Mouse (Mus musculus): Measurements from ENCODE around the gene Slc25a3. TPM values are rescaled to one million over a fixed set of nuclear protein-coding genes. Genes with fewer than 3 reads are reported as not detected.
A peak's percentile ranks its signal among the peaks of the same experiment; 100 is the strongest.

Slc25a3 gene
- polyA plus RNA-seq, 1 experiment from 2014 or later, result 512 TPM

DNA sequence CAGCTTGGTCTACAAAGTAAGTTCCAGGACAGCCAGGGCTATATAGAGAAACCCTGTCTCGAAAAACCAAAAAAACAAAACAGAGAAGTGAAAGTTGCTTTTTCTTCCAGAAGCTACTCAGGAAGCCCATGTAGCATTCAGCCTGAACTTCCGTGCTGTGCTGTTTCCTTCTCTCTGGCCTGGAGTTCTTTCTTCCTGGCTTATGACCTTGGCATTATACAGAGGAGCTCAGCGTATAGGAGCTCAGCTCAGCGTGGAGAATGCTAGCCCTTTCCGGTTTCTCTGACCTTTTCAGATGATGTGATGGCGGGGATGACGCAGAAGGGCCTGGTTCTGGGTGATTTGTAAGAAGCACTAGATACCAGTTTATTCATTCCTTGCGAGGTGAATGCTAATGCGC, 13.5 kb upstream of the Slc25a3 start:
- WGBS, result 67% methylated on average over 9 of the region's 9 CpGs
- Histone ChIP-seq H3K9me3 (no peaks in the 10 kb centered on the region), H3K4me2 (no peak overlapping the region), H3K27me3 (no peaks in the 10 kb centered on the region), H3K9ac (no peak overlapping the region), H3K4me3 (no peak overlapping the region), H3K36me3 (no peaks in the 10 kb centered on the region), H3K27ac (no peak overlapping the region), H3K4me1 (replicated peaks) (no peaks in the 10 kb centered on the region)
- no peak for ATAC-seq (ENCODE audit: low FRiP score)

DNA sequence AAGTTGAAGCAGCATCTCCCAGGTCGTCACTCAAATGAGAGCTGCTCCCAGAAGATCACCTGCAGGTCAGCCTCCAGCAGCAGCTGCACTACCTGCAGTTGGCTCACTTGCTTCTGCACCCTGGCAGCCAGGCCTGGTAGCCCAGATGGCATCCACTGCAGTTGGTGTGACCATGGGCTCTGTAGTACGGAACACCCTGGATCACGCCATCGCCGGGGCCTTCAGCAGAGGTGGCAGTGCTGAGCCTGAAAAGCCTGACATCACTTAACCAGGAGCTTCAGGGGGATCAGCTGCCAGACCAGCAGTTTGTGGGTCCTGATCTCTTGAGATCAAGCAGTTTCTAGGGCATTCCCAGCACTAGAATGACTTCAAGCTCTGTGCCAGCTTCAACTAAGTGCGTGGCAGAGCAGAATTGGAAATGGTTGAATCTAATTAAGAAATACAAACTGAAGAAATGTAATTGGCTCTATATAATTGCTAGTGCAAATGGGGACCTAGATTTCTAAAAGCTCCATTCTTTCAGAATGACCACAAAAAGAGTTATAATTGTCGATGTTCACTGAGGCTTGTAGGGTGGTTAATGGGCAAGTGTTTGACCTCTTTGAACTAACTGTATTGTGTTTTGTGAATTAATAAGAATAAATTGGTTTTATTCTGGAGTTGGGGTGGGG, 11.6 kb upstream of the Slc25a3 start:
- Histone ChIP-seq H3K4me3 (no peak overlapping the region), H3K4me2 (no peak overlapping the region), H3K27ac (no peak overlapping the region), H3K36me3 (no peaks in the 10 kb centered on the region), H3K4me1 (replicated peaks) (no peaks in the 10 kb centered on the region), H3K27me3 (no peaks in the 10 kb centered on the region), H3K9ac (no peak overlapping the region), H3K9me3 (no peaks in the 10 kb centered on the region)
- ATAC-seq (ENCODE audit: low FRiP score), result no peak
- WGBS, result 84% methylated on average over 7 of the region's 7 CpGs

DNA sequence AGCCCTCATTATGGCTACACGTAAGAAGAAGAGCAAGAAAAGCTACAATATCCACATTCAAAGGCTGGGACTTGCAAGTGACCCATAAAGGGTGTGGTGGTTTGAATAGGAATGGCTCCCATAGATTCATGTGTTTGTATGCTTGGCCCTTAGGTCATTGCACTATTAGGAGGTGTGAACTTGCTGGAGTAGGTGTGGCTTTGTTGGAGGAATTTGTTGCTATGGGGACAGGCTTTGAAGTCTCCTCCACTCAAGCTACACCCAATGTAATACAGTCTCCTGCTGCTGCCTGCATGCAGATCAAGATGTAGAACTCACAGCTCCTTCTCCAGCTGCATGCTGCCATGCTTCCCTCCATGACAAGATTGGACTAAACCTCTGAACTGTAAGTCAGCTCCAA, 7.7 kb upstream of the Slc25a3 start:
- no peak overlapping the region for H3K4me3 ChIP-seq
- ATAC-seq (ENCODE audit: low FRiP score), result no peak
- 81% methylated on average over 1 of the region's 1 CpGs for WGBS
- H3K27me3 ChIP-seq, result no peaks in the 10 kb centered on the region
- H3K36me3 ChIP-seq, result no peaks in the 10 kb centered on the region
- H3K4me2 ChIP-seq, result no peak overlapping the region
- H3K27ac ChIP-seq, result no peak overlapping the region
- H3K9ac ChIP-seq, result no peak overlapping the region
- H3K9me3 ChIP-seq, result no peaks in the 10 kb centered on the region
- H3K4me1 ChIP-seq (replicated peaks), result no peaks in the 10 kb centered on the region

DNA sequence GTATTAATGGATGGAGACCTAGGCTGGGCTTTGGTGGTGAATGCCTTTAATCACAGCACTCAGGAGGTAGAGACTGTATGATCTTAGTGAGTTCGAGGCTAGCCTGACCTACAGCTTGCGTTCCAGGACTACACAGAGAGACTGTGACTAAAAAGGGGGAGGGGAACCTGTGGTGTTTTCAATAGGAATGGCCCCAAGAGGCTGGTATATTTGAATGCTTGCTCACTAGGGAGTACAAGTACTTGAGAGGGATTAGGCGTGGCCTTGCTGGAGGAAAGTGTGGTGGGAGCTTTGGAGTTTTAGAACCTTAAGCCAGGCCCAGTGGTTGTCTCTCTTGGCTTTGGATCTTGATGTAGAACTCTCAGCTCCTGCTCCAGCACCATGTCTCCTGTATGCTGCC, 6.9 kb upstream of the Slc25a3 start:
- H3K9ac ChIP-seq, result no peak overlapping the region
- H3K4me2 ChIP-seq, result no peak overlapping the region
- H3K36me3 ChIP-seq, result no peaks in the 10 kb centered on the region
- 80% methylated on average over 3 of the region's 3 CpGs for whole genome bisulfite sequencing
- no peaks in the 10 kb centered on the region for H3K27me3 ChIP-seq
- no peaks in the 10 kb centered on the region for H3K4me1 ChIP-seq (replicated peaks)
- H3K27ac ChIP-seq, result no peak overlapping the region
- no peaks in the 10 kb centered on the region for H3K9me3 ChIP-seq
- ATAC-seq (ENCODE audit: low FRiP score), result no peak
- no peak overlapping the region for H3K4me3 ChIP-seq

DNA sequence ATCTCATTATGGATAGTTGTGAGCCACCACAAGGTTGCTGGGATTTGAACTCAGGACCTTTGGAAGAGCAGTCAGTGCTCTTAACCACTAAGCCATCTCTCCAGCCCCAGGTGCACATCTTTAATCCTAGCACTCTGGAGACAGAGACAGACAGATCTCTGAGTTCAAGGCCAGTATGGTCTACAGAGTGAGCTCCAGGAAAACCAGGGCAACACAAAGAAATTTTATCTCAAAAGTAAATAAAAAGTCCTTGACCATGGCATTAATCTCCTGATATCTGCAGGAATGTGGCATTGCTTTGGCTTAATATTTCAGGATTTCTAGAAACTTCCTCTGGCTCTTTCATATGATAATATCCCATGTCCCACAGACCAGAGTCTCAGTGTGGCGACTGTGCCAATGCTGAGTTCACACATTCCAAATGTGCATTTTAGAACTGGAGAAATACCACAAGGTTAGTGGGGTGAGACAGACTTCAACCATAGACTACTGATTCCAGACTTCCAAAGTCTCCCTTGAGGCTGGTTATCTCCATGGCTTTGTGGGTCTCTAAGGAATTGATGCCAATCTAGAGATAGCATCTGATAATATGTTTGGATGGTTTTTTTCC, 4.8 kb upstream of the Slc25a3 start:
- Histone ChIP-seq H3K9ac (no peak overlapping the region), H3K27me3 (no peaks in the 10 kb centered on the region), H3K4me3 (no peak overlapping the region), H3K4me2 (no peak overlapping the region), H3K27ac (no peak overlapping the region), H3K9me3 (no peaks in the 10 kb centered on the region), H3K4me1 (replicated peaks) (0 out of 2 replicates have a peak, but pooled peaks cover 3% of the 10 kb centered on the region), H3K36me3 (no peaks in the 10 kb centered on the region)
- 69% methylated on average over 1 of the region's 1 CpGs for WGBS
- ATAC-seq (ENCODE audit: low FRiP score), result no peak

DNA sequence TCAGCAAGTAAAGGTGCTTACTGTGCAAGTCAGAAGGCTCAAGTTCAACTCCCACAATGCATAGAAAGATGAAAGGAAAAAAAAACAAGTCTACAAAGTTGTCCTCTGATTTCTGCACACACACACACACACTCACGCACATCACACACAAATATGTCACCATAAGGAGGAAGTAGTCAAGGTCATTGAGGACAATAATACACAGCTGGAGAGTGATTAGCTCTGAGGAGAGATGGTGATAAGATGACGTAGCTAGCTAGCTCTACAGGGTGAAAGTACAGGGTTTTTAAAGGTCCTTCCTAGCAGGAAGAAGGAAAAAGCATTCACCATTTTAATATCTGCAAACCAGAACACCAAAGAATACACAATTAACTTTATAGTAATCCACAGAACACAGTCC, 3.5 kb upstream of the Slc25a3 start:
- ATAC-seq (ENCODE audit: low FRiP score), result no peak
- WGBS, result 82% methylated on average over 2 of the region's 2 CpGs
- H3K9ac ChIP-seq, result no peak overlapping the region
- H3K27ac ChIP-seq, result no peak overlapping the region
- no peaks in the 10 kb centered on the region for H3K27me3 ChIP-seq
- no peaks in the 10 kb centered on the region for H3K36me3 ChIP-seq
- no peak overlapping the region for H3K4me3 ChIP-seq
- H3K4me1 ChIP-seq (replicated peaks), result peaks cover 12% of the 10 kb centered on the region
- no peak overlapping the region for H3K4me2 ChIP-seq
- no peaks in the 10 kb centered on the region for H3K9me3 ChIP-seq

DNA sequence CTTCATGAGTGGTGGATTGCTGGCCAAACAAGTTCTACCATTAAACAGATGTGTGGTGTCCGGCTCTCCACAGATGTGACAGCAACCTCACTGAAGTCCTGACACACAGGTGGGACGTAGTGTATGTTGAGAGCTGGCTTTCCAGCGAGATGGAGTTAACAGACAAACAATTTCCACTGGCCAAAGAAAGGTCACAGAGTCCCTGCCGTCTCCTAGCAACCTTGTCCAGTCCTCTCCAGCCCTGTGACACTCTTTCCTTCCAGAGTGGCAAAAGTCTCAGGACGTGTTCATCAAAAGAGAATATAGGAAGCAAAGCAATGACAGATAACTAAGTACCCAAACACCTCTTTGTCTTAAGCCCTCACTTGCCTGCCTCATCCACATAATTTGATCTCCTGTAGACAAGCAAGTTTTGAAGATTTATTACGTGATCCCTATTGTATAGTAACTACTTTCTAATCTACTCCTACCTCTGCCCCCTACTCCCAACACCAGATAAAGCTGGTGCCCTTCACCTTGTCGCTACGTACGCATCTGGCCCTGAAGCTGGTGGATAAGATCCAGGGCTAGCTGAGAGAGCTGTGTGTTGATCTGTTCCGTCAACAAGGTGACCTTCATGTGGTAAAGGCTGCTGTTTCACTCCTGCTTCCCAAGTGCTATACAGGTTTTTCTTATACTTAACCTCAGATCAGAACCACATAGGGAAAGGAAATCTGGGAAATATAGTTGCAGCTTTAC, 2.9 kb upstream of the Slc25a3 start:
- H3K27me3 ChIP-seq, result no peaks in the 10 kb centered on the region
- peaks cover 3% of the 10 kb centered on the region for H3K36me3 ChIP-seq
- no peak for ATAC-seq (ENCODE audit: low FRiP score)
- no peak overlapping the region for H3K27ac ChIP-seq
- no peak overlapping the region for H3K4me3 ChIP-seq
- 78% methylated on average over 10 of the region's 10 CpGs for WGBS
- peaks cover 18% of the 10 kb centered on the region for H3K4me1 ChIP-seq (replicated peaks)
- H3K9ac ChIP-seq, result no peak overlapping the region
- H3K9me3 ChIP-seq, result no peaks in the 10 kb centered on the region
- no peak overlapping the region for H3K4me2 ChIP-seq

DNA sequence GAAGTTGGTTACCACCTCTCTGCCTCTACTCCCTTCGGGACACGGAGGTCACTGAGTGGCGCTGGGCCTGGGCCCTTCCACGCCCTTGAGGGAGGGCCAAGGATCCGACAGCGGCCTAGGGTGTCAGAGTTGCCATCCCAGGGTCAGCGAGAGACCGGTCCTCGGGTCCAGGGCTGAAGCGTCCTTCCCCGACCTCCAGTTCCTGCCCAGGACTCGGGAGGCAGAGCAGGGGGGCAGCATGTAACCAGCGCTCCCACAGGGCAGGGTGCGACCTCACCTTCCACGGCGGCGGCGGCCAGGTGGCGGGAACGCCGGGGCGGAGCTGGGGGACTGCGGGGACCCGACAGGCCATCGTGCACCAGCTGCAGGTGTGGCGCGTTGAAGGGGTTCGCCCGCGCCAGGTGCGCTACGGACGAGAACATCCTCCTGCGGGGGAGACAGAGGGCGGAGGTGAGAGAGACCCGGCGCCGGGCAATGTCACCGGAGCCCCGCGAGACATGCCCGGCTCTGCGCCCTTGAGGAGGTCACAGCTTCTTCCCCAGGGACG, 505 bp downstream of the Slc25a3 start:
- H3K4me3 ChIP-seq, result peak overlapping the region; percentile 98
- peaks cover 32% of the 10 kb centered on the region for H3K36me3 ChIP-seq
- peak overlapping the region; percentile 97 for H3K27ac ChIP-seq
- WGBS, result under 1% methylated on average over 44 of the region's 44 CpGs
- H3K4me2 ChIP-seq, result peak overlapping the region; percentile 95
- no peak; the same call in 1 of the 2 replicates for ATAC-seq (ENCODE audit: low FRiP score)
- H3K9ac ChIP-seq, result peak overlapping the region; percentile 99
- no peaks in the 10 kb centered on the region for H3K27me3 ChIP-seq
- H3K4me1 ChIP-seq (replicated peaks), result peaks cover 26% of the 10 kb centered on the region
- H3K9me3 ChIP-seq, result no peaks in the 10 kb centered on the region

DNA sequence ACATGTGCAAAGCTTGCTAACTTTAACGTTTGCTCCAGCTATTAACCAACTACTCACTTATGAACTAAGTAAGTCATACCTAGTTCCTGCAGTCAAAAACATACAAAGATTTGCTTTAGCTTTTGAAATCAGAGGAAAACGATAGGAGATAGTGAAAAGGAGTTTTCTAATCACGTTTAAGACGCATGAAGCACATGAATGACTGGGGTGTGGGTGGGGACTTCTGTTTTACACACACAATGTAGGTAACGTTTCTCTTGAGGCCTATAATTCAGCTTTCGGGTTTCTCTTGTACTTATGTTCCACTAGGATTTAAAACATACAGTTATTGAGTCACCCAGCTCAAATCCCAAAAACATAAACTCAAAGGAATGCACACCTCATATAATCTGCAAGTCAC, 1.2 kb downstream of the Slc25a3 start:
- peak overlapping the region; percentile 95 for H3K4me2 ChIP-seq
- H3K9ac ChIP-seq, result peak overlapping the region; percentile 99
- no peaks in the 10 kb centered on the region for H3K27me3 ChIP-seq
- no peak overlapping the region for H3K27ac ChIP-seq
- peak overlapping the region; percentile 98 for H3K4me3 ChIP-seq
- ATAC-seq (ENCODE audit: low FRiP score), result no peak
- peaks cover 39% of the 10 kb centered on the region for H3K36me3 ChIP-seq
- H3K4me1 ChIP-seq (replicated peaks), result peaks cover 26% of the 10 kb centered on the region
- no peaks in the 10 kb centered on the region for H3K9me3 ChIP-seq
- 38% methylated on average over 6 of the region's 6 CpGs for WGBS

DNA sequence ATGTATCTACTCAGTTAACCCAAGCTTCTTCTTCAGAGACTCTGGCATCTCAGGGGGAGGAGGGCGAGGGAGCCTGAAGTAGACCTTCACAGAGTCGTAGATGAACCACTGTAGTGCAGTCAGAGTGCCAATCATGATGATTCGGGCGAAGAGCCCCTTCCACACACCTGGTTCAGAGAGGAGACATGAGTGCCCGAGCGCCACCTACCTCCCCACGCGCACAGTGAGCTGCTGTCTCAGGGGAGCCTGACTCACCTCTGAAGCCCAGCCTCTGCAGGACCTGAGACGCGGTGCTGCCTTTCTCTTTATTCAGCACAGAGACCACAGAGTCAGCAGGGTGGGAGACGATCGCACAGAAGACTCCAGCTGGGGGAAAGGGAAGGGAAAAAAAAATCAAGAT, 6.9 kb downstream of the Slc25a3 start:
- 95% methylated on average over 12 of the region's 12 CpGs for WGBS

DNA sequence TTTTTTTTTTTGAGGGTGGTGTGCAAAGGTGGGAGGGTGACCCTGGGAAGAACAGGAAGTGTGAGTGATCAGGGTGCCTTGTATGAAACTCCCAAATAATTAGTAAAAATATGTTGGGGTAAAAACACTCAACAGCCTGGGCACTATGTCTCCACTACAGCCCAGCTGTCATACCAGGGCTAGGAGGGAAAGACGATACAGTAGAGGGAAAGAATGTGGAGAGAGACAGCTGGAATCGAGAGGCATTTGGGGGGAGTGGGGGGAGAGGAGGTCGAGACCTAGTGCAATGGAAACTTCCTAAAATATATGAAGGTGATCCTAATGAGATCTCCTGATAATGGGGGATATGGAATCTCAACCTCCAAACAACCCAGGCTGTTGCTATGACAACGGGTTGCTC, 14.0 kb downstream of the Slc25a3 start:
- 80% methylated on average over 4 of the region's 4 CpGs for WGBS

More for the DNA sequence above, 6.9 kb downstream of the Slc25a3 start:
- Histone ChIP-seq H3K9ac (no peak overlapping the region), H3K27ac (no peak overlapping the region), H3K27me3 (no peaks in the 10 kb centered on the region), H3K4me1 (replicated peaks) (peaks cover 10% of the 10 kb centered on the region), H3K9me3 (no peaks in the 10 kb centered on the region), H3K36me3 (peaks cover 88% of the 10 kb centered on the region), H3K4me3 (no peak overlapping the region), H3K4me2 (no peak overlapping the region)
- no peak for ATAC-seq (ENCODE audit: low FRiP score)

DNA sequence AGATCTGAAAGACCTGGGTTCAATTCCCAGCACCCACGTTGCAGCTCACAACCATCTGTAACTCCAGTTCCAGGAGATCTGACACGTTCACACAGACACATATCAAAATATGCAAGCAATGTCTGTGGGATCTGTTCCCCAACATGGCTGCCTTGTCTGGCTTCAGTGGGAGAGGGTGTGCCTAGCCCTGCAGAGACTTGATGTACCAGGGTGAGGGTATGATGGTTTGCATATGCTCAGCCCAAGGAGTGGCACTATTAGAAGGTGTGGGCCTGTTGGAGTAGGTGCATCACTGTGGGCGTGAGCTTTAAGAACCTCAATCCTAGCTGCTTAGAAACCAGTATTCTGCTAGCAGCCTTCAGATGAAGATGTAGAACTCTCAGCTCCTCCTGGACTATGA, 17.9 kb downstream of the Slc25a3 start:
- Histone ChIP-seq H3K27ac (no peak overlapping the region), H3K4me3 (no peak overlapping the region), H3K9me3 (no peaks in the 10 kb centered on the region), H3K4me1 (replicated peaks) (no peaks in the 10 kb centered on the region), H3K36me3 (peaks cover 15% of the 10 kb centered on the region), H3K27me3 (no peaks in the 10 kb centered on the region), H3K4me2 (no peak overlapping the region), H3K9ac (no peak overlapping the region)
- no peak for ATAC-seq (ENCODE audit: low FRiP score)
- whole genome bisulfite sequencing, result 86% methylated on average over 3 of the region's 3 CpGs

More for the DNA sequence above, 14.0 kb downstream of the Slc25a3 start:
- Histone ChIP-seq H3K9me3 (no peaks in the 10 kb centered on the region), H3K4me1 (replicated peaks) (no peaks in the 10 kb centered on the region), H3K27ac (no peak overlapping the region), H3K4me3 (no peak overlapping the region), H3K9ac (no peak overlapping the region), H3K27me3 (no peaks in the 10 kb centered on the region), H3K4me2 (no peak overlapping the region), H3K36me3 (peaks cover 33% of the 10 kb centered on the region)
- no peak for ATAC-seq (ENCODE audit: low FRiP score)
